Mouse (Mus musculus): Measurements from ENCODE around the gene Fgf7. TPM values are rescaled to one million over a fixed set of nuclear protein-coding genes. Genes with fewer than 3 reads are reported as not detected.

The Fgf7 gene
- 2.3 TPM for polyA plus RNA-seq (2015; fragmentation: Illumina TruSeq; extraction: RNeasy Lipid Tissue Mini Kit (QIAGEN cat#74804); ENCODE audit: insufficient read depth, low replicate concordance)

DNA sequence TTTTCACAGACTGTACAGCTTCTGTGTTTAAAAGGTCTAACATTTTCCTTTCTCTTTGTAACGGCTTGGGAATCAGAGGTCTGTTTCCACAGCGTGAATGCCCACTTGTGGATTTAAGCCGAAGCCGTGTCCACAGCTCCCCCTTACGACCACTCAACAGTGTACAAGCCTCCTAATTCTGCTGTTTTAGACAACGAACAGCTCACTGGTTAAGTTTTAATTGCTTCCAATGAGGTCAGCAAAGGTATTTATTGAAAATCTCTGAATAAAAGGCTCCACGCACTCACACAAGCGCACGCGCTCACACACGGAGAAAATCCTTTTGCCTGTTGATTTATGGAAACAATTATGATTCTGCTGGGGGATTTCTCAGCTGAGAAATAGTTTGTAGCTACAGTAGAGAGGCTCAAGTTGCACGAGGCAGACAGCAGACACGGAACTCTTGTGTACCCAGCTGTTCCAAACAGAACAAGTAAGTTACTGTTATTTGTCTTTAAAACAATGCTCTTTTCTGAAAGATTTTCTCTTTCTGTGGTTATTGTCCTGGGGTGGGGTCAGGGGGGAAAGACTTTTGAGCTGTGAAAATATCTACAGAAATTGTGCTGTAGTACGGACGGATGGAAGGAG is at the start of gene Fgf7:
Fgf7 (plus strand) TSS at position 280 of the 627 bp plus-strand sequence.

Other genes starting within 250 kb of the Fgf7 start
- gene Galk2, start 175.5 kb upstream of the Fgf7 start, polyA plus RNA-seq (2015; fragmentation: Illumina TruSeq; extraction: RNeasy Lipid Tissue Mini Kit (QIAGEN cat#74804); ENCODE audit: insufficient read depth, low replicate concordance) = 28.9 TPM
- 119 TPM for gene Cops2, start 175.5 kb upstream of the Fgf7 start, polyA plus RNA-seq (2015; fragmentation: Illumina TruSeq; extraction: RNeasy Lipid Tissue Mini Kit (QIAGEN cat#74804); ENCODE audit: insufficient read depth, low replicate concordance)
- gene Fam227b, start 117.3 kb downstream of the Fgf7 start, polyA plus RNA-seq (2015; fragmentation: Illumina TruSeq; extraction: RNeasy Lipid Tissue Mini Kit (QIAGEN cat#74804); ENCODE audit: insufficient read depth, low replicate concordance) = not detected
- 12.2 TPM for gene Dtwd1, start 117.5 kb downstream of the Fgf7 start, polyA plus RNA-seq (2015; fragmentation: Illumina TruSeq; extraction: RNeasy Lipid Tissue Mini Kit (QIAGEN cat#74804); ENCODE audit: insufficient read depth, low replicate concordance)
- not detected for gene Gm17555, start 180.4 kb downstream of the Fgf7 start, polyA plus RNA-seq (2015; fragmentation: Illumina TruSeq; extraction: RNeasy Lipid Tissue Mini Kit (QIAGEN cat#74804); ENCODE audit: insufficient read depth, low replicate concordance)

All from spleen, adult 10 weeks (tissue).